Mouse (Mus musculus) left cerebral cortex, postnatal 36 days (tissue): ENCODE results near the gene Ntrk3. TPM values are rescaled to one million over a fixed set of nuclear protein-coding genes. Genes with fewer than 3 reads are reported as not detected.

Experiments
- DNase-seq, 2 experiments: peaks; one replicate each; pipeline ENCODE4 v3.0.0; 2021 to 2022; ENCODE audit warnings: low spot score in 2 of 2, mixed read lengths in 1 of 2
- intact Hi-C: fragments of 180-260 bp; cut with DNase I; formaldehyde crosslinking; loops from one replicate; pipeline ENCODE4 v1.15.1; 2025
- total RNA-seq, 2 experiments: library from RNA; stranded (reverse); gene quantifications; 2 replicates each; pipeline ENCODE4 v1.2.3; 2021

Gene Ntrk3
- 100 to 1,000 TPM; 138 to 174 TPM for total RNA-seq

DNA sequence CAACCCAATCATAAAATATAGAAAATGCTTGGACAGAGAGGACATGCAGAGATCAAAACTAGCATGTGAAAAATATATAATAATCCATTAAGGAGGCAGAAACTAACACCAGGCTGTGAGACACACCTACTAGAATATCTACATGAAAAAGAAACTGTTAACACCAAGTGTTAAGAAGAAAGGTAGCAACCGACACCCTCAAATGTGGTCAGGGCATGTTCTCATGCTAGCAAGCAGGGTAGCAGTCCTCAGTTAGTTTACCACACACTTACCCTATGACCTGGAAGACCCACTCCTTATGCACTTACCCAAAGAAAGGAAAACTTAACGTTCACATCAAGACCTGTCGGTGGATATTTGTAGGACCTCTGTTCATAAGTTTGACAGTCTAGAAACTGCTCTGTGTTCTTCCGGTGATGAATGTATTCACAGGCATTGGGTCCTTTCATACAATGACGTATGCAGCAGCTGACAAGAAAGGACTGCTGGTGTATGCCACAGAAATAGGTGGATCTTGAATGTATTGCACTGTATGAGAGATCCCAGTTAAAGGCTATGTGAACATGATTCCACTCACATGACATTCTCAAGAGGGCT is at the start of gene Ntrk3:
Ntrk3 (minus strand) TSS at position 399 of the 597 bp plus-strand sequence.
- no peak for DNase-seq
- intact Hi-C loops = no loop called here

GRCm38 (mm10) chr7:78785906-78786305 is 48.1 kb upstream of the Ntrk3 start:
- DNase-seq = no peak
- intact Hi-C loops = no loop called here

DNA sequence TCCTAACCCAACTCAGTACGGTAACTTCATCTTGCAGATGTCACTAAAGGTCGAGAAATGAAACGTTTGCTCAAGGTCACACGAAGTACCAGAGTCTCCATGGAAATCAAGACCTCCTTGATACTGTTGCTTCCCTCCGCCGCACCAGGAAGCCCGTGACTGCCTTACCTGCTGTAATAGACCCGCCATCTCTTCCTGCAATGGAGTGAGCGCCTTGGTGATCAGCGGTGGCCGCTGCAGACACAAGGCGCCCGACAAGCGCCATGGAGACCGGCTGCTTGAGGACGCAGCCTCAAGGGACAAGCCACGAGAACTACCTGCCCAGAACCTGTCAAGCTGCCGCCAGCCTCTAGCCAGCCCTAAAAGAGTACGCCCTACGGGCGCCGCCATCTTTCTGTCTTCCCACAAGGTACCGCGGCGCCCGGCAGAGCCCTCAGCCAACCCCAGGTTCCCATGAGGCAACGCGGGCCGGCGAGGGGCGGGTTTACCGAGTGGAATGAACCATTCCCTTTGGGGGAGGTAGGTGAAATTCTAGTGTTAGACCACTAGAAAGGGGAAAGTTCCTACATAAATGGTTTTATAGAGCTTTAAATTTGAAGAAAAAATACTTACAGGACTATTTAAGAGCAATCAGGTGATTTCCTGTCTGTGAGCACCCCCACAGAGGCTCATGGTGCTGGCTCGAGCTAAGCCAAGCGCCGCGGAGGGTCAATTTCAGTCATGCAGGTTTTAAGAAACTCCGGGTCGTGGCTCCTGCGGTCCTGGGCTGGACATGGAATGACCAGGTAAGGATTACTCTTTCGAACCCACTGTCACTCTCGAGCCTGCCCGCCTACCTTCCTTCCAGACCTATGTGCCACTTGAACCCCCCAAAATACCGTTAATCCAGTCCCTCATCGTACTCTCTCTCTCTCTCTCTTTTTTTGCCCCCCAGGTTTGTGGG is 45.1 kb upstream of the Ntrk3 start, which contains the start of the genes Mrps11 and Mrpl46:
Mrps11 (plus strand) TSS at position 481 of the 943 bp plus-strand sequence.
Mrpl46 (minus strand) TSS at position 893 of the 943 bp plus-strand sequence.
- peak; percentile 84 to 87 for DNase-seq
- intact Hi-C loops = no loop called here

- intact Hi-C loops = no loop called here
- DNase-seq = no peak
Observed at GRCm38 (mm10) chr7:78778741-78779140, 40.9 kb upstream of the Ntrk3 start.

DNA sequence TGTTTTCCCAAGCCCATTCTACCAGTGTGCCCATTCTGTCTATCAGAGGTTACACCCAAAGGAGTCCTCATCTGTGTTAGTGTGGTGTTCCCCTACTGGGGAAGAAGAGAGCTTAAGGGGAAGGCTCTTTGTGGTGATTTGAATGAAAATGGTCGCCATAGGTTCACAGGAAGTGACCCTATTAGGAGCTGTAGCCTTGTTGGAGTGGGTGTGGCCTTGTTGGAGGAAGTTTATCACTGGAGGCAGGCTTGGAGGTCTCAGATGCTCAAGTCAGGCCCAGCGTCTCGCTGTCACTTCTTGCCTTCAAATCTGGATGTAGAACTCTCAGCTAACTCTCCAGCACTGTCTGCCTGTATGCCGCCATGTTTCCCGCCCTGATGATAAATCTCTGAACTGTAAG is 33.1 kb upstream of the Ntrk3 start:
- no peak for DNase-seq
- intact Hi-C loops = no loop called here

DNA sequence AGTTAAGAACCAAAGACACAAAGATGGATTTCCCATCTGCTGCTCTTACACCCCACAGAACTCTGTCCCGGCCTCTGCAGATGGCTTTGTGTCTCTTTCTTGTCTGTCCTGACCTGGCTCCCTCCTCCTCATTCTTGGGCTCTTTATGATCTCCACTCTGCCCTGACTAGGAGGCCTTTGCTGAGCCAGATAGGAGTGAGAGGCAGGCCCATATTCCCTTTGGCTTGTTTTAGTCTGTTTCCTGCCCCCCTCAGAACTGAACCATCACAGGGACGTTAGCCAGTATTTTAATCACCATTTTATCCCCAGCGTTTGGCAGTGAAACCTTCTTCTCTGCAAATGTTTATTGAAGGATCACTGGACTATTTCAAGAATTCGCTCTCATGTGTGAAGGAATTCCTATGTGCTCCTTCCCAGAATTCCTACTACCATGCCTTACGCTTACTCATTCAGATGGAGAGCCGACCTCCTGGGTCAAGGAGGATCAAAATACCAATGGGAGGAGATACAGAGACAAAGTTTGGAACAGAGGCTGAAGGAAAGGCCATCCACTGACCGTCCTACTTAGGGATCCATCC is 31.4 kb upstream of the Ntrk3 start:
- intact Hi-C loops = loop anchor here (5.0 kb wide), 3 partner anchors 102 to 192 kb away; no protein-coding TSS in a partner anchor
- DNase-seq = no peak

- DNase-seq = no peak
- intact Hi-C loops = loop anchor here (5.0 kb wide), 3 partner anchors 101 to 191 kb away; no protein-coding TSS in a partner anchor
Observed at GRCm38 (mm10) chr7:78767929-78768531, 30.2 kb upstream of the Ntrk3 start.

GRCm38 (mm10) chr7:78766019-78766683 is 28.3 kb upstream of the Ntrk3 start:
- intact Hi-C loops = loop anchor here (5.0 kb wide), 3 partner anchors 99 to 189 kb away; no protein-coding TSS in a partner anchor
- peak; percentile 84 to 89 for DNase-seq

DNA sequence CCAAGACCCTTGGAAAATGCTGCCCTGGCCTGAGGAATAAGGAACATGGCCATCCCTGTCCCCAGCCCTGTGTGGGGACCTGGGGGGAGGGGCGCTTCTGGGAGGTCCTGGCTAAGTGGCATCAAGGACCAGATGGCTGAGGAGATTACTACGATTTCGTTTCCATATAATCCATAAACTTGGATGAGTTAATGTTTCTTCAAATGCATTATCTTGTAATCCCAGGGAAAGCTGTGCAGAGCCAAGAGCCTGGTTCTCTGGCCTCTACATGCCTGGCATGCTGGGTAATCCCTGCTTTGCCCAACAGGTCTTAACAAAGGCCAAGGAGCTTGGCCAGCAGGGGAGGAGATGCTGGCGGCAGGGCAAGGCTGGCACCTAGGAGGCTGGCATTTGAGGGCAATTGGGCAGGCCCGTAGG is 27.4 kb upstream of the Ntrk3 start:
- intact Hi-C loops = loop anchor here (5.0 kb wide), 3 partner anchors 98 to 188 kb away; no protein-coding TSS in a partner anchor
- DNase-seq = no peak

GRCm38 (mm10) chr7:78763801-78764200 is 26.0 kb upstream of the Ntrk3 start:
- intact Hi-C loops = no loop called here

GRCm38 (mm10) chr7:78754458-78755000 is 16.7 kb upstream of the Ntrk3 start:
- DNase-seq = no peak
- intact Hi-C loops = no loop called here

More at GRCm38 (mm10) chr7:78763801-78764200, 26.0 kb upstream of the Ntrk3 start:
- no peak for DNase-seq

DNA sequence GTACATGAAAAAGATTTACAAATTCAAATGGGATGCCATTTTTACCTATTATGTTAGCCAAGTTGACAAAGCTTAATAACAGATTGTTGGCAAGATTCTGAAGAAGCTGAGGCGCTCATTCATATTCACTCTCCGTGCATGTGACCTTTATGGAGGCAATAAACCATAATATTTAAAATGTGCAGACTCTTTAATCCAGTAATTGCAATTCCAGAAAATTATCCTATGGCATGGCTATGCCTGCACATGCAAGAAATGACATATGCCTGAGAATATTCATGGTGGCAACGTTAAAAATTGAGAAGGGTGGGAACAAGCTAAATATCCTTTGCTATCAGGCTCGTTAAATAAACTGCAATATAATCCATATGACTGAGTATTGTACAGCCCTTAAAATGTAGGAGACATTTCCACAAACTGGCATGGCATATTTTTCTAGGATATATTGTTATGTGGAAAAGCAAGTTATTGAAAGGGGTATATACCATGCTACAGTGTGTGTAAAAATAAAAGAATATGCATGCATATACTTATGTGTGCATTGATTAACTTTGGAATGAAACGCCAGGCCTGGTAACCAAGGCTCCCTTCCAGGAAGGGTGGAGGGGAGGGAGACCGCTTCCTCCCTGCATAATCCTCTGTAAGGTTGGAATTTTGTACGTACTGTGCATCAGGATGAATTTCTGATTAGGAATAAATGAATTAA is 16.1 kb upstream of the Ntrk3 start:
- intact Hi-C loops = no loop called here
- no peak for DNase-seq

- intact Hi-C loops = no loop called here
- no peak for DNase-seq
Observed at GRCm38 (mm10) chr7:78752961-78753360, 15.1 kb upstream of the Ntrk3 start.

GRCm38 (mm10) chr7:78743731-78744385 is 6.0 kb upstream of the Ntrk3 start:
- no peak for DNase-seq
- intact Hi-C loops = no loop called here

GRCm38 (mm10) chr7:78739351-78740000 is 1.7 kb upstream of the Ntrk3 start:
- intact Hi-C loops = no loop called here
- DNase-seq = no peak

DNA sequence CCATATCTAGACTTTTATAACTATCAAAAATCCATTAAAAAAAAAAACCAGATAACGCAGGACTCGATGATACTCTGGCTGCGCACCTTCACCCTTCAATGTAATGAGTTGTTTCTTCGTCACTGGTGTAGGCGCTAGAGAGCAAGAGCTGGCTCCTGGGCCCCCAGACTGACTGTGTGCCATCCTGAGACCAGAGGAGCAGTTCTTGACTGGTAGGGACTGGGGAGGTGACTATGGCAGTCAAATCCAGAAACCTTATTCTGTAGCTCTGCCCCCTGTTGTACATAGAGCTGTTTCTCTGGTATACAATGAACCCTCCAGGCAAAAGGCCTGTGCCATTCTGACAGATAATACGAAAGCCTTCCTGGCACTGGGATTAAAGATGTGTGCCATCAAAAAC is 616 bp downstream of the Ntrk3 start:
- intact Hi-C loops = no loop called here
- no peak for DNase-seq

DNA sequence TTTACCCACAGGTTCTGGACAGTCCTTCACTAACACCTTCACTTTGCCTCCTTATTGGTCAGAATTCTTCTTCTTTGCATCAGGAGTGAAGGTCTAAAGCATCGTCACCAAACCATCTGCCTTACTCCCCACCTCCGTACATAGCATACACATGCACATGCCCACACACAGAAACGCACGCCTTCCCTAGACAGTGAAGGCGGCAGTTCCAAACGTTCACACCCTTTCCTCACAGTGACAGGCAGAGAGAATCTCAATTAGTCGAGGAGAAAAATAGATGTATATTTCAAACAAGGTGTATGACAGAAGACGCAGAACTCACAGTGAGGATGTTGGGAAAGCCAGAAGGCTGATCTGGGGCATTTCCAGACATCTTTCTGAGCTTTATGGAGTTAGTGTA is 6.4 kb downstream of the Ntrk3 start:
- peak; percentile 53 to 65 for DNase-seq

More for the DNA sequence above, 6.4 kb downstream of the Ntrk3 start:
- intact Hi-C loops = no loop called here
